Mouse (Mus musculus) regulatory T cell (primary cell): ENCODE results near the gene Slc9a8.
"Not testable (repeated sequence)": the region's sequence is repeated elsewhere in the genome, so short reads cannot be mapped to it uniquely, and the experiment has no call there.

ENCODE experiments used
- in situ Hi-C: fragments of 300-600 bp; cut with MboI, MseI; formaldehyde crosslinking; loops from one replicate; pipeline ENCODE4 v1.15.1; 2025; ENCODE audit warnings: high pct_unique_total_duplicates

Slc9a8 gene

DNA sequence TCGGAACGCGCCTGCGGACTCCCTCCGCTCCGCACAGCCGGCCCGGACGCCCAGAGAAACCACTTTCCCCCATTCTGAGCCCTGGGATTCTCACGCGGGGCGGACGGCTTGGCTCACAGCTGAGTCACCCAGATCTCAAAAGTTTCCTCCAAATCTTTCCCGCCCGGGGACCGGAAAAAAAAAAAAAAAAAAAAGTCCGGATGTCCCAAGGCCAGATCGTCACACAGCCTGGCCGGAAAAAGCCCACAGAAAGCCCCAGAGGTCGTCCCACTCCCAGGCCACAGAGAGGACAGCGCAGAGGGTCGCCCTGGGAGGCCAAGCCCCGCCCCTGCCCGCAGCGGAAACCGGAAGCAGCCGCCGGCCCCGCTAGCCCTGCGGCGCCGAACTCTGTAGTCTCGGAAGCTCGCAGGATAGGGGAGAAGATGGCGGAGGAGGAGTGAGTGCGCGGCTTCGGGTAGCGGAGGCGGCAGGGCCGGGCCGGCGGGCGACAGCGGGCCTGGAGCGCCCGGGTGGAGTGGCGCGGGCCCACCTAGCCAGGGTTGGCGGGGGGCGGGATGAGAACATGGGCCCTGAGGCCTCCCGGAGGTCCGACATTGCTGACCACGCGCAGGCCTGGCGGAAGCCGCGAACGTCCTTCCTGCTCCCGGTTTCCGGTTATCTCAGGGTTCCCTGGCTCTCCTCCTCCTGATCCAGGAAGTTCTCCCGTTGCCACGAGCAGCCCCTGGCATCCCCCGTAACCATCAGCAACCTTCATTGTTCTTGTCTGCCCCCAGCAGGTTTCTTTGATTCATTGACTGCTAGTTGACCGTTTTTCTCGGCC, at the start of gene Slc9a8:
Gene Slc9a8 (plus strand): TSS at position 383 of the 820 bp plus-strand sequence.
- in situ Hi-C loops: loop anchor here (5.0 kb wide), 1 partner anchor 79 kb away; no protein-coding TSS in a partner anchor

DNA sequence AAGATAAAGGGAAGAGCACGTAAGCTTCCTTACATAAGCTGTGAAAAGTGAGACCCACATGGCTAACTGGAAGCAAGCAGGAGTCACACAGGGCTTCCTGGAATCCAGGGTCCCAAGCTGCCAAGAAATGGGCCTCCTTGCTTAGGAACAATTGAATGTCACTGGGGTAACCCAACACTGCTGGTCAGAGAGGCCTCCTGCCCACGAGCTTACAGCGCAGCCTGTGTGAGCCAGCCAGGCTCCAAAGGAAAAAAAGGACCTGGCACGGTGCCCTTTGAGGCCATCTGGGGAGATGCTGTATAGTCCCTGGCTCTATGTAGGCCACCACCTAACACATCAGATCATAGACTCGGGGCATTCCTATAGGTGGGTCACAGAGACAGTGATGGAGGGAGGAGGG, 48.2 kb upstream of the Slc9a8 start:
- in situ Hi-C loops: no loop called here

DNA sequence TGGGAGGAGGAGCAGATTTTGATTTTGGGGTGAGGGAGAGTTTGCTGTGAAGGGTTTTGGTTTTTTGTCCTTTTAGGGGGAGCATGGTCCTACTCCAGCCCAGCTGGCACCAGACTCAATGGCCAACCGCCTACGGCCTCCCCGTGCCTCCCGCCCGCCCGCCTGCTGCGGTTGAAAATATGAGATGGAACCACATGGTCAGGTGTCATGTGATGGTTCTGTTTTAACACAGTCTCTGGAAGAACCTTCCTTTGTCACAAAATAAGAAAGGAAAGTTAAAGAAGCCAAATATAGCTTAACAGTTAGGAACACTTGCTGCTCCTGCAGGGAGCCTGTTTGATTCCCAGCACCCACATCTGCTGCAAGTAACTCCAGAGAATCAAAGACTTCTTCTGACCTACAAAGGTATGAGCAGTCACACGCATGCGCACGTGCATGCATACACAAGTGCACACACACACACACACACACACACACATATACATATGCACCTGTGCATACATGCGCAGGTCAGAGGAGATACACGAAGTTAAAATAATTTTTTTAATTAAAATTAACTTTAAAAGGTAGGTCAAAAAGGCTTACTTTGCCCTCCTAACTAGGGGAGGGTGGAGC, 47.2 kb upstream of the Slc9a8 start:
- in situ Hi-C loops: no loop called here

DNA sequence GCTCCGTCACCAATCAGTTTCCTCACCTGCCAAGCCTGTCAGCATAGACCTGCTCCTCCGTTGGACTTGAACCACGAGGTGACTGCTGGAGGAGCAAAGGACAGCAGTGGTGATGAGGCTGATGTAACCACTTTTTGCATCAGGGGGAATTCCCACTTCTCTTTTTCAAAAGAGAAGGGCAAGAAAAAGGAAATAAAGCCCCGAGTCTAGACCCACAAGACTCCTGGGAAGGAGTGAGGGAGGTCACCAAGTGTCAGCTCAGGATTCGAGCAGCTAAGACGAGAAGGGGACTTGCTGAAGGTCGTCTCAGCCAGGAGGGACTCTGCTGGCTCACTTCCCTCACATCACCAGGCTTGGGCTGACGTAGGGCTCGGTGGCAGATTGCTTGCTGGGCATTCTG, 46.4 kb upstream of the Slc9a8 start:
- in situ Hi-C loops: no loop called here

DNA sequence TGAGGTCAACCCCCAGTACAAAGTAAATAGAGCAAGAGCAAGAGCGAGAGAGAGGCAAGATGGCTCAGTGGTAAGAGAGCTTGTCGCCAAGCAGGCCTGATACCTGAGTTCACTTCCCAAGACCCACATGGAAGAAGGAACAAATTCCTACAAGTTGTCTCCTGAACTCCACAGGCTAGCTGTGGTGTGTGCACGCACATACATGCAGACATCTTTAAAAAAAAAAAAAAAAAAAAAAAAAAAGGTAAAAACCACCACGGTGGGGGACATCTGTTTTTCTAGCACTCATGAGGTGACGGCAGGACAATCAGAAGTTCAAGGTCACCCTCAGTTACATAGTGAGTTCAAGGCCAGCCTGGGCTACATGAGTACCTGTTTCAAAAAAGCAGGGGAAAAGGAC, 45.8 kb upstream of the Slc9a8 start:
- in situ Hi-C loops: no loop called here

DNA sequence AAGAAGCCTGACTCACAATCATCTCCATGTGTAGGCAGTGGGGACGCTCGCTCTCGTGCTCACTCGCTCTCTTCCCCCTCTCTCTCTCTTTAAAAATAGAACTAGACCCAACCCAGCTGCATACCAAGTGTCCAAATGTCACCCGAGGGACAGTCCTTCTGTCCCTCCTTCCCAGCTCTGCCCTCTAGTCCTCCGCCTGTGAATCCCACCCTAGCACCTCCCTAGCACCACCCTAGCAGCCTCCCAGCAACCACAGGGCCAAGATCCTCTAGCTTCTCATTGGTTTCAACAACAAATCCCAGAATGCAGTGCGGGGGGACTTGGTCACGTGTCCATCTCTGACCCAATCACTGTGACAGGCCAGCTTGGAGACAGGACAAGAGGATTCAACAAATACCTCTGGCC, 45.4 kb upstream of the Slc9a8 start:
- in situ Hi-C loops: no loop called here

DNA sequence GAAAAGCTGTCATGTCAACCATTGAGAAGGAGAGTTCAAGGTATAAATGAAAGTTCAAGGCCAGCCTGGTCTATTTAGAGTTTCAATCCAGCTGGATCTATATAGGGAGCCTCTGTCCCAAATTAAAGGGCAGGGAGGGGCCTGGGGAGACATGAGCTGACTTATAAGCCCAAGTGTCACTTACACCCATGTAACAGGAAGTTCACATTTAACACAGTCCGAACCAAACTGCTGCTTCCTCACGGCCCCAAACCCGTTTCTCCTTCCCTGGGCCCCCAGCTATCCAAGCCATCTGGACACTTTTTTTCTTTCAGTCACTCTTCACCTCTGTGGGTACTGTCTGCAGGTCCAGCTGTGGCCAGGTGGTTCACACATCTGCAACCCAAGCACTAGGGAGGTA, 43.8 kb upstream of the Slc9a8 start:
- in situ Hi-C loops: no loop called here

DNA sequence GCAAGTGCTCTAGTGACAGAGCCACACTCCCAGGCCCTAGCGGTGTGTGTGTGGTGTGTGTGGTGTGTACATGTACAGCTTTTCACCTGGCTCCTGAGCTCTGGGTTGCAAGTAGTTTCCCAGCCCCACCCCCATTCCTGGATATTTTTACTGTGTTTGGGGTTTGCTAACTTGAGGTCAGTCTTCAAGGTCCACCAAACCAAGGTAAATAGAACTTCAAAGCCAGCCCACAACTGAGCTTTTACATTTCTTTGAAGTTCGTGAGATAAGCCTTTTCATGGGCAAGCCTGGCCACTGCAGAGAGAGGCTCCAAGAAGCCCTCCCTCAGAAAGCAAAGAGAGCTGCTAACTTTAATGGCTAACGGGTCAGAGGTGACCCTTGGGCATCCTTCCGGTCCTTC, 42.5 kb upstream of the Slc9a8 start:
- in situ Hi-C loops: no loop called here

DNA sequence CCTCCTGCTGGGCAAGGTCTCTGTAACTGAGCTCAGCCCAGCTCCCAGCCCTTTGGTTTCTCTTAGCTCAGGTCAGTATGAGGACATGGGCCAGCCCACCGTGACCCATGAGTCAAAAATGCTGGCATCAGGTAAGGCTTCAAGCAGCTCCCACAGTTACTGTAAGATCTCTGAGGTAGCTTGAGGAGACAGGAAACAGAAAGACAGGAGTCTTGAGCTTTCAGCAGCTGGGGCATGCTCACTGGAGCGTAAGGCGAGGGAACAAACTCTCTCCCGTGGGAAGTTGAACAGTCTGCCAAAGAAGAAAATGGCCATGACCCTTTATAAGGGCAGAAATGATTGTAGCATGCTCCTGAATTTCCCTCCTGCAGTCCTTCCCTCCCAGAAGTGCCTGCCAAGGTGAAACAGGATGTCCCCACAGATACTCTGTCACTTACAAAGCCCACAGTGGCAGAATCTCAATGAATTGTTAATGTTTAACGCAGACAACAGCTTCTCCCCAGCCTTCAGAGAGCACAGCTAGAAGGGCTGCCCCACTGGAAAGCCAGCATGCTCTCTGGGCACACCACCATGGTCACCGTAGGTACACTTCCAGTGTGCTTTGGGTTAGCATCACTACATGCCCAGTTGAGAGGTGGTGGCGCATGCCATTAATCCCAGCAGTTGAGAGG, 40.8 kb upstream of the Slc9a8 start:
- in situ Hi-C loops: no loop called here

DNA sequence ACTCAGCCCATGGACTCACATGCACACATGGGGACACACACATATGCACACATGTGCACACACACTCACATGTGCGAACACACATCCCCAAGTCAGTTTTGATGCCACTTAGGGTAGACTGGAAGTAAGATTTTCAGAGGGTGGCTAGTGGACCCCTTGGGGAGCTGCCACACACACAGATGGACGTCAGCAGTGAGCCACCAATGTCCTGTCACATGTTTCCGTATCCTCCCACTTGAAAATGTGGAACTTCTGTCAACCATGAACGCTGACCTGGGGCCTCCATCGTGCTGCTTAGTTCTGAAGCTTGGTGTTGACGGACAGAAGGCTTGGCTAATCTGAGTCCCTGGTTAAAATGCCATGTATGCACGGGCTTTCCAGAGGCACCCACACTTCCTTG, 39.9 kb upstream of the Slc9a8 start:
- in situ Hi-C loops: no loop called here

DNA sequence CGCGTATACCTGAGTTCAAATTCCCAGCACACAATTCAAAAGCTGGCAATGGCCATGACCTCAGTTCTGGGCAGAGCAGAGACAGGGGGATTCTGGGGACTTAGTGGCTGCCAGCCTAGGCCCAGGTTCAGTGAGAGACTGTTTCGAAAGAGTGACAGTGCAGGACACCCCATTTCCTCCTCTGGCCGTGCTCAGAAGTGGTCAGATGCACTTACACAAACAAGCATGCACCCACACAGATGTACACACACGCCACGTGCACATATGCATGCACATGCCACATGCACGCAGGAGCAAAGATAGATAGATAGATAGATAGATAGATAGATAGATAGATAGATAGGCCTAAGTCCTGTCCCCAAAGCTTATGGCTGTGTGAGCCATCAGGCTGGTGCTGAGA, 39.1 kb upstream of the Slc9a8 start:
- in situ Hi-C loops: no loop called here

DNA sequence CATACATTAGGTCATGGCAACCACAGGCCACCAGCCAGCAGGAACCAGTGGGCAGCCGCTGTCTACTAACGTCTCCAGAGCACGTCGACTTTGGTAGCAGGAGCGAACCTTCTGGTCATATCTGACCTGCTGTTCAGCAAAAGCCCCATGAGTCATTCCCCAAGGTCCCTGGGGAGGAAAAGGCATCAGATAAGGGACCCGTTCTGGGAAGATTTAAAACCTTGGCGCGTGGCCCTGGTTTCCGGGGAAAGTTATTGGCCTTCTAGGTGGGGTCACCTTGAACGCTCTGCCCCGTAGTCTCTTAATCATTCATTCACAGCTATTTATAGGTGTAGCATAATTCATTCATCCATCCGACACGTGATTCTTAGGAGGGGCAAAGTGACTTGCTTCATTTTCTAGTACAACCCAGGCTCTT, 37.8 kb upstream of the Slc9a8 start:
- in situ Hi-C loops: no loop called here

DNA sequence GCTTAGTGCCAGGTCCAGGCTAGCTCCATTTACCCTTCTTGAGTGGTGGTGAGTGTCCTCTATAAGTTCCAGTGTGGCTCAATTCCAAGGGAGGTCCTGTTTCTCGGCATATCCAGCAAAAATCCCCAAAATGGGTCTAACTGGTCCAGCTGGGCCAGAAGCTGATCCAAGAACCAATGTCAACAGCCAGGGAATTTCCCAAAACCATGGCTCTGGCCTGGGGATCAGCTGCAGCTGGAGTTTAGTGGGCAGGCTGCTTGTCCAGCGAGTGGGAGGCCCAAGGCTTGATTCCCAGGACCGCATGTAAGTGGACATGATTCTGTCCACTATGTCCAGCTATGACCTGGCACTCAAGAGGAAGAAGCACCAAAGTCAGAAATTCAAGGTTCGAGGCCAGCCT, 35.1 kb upstream of the Slc9a8 start:
- in situ Hi-C loops: no loop called here

DNA sequence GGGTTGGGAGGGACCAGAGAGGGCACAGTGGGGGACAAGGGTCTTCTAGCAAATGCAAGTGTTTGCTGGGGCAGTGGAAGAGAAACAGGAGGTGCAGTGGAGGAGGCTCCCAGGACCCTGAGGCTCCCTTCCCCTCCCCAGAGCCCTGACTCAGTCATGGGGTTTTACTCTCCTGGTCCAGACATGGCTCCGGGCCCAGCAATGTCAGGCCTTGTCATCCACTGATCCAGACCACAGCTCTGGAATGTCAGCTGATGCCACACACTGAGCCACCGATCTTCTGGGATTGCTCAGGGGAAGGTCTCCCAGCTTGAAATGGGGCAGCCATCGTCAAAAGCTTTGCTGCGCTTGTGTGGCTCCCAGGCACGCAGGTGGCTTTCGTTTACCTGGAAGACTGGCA, 34.5 kb upstream of the Slc9a8 start:
- in situ Hi-C loops: no loop called here

DNA sequence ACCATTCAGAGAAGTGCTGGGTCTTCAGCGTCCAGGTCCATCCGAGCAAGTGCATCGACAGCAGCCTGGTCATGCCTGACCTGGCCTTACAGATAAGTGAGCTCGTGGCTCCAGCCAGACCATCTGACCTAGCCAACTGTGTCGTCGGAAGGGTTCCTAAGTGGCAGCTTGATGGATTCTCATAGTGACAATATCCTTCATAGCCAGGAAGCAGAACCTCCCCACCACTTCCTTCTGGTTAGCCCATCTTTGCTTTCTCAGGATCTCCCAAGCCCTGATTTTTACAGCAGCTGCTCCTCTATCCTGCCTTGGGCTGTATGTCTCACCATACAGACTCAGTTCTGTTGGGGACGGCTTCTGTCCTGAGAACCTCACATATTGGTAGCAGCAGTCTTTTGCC, 27.1 kb upstream of the Slc9a8 start:
- in situ Hi-C loops: no loop called here

DNA sequence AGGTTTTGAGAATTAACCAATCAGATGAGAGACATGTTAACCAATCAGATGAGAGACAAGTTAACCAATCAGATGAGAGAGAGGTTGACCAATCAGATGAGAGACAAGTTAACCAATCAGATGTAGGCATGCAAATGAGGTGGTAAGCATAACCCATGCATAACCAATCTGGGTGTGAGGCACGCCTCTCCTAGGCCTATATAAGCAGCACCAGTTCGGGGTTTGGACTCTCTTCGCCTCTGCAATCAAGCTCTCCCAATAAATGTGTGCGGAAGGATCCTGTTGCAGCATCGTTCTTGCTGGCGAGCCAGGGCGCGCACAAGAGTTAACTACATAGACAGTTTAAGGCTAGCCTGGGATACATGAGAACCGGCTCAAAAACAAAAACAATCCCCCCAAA, 25.1 kb upstream of the Slc9a8 start:
- in situ Hi-C loops: not testable (repeated sequence)

DNA sequence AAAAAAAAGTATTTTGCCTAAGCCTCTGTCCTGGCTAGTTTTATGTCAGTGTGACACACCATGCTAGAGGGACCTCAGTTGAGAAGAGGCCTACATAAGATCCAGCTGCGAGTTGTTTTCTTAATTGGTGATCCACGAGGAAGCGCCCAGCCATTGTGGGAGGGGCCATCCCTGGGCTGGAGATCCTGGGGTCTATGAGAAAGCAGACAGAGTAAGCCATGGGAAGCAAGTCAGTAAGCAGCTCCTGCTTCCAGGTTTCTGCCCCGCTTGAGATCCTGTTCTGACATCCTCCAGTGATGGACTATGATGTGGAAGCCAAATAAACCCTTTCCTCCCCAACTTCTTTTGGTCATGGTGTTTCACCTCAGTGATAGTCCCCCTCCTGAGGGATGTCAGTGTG, 22.5 kb upstream of the Slc9a8 start:
- in situ Hi-C loops: no loop called here

DNA sequence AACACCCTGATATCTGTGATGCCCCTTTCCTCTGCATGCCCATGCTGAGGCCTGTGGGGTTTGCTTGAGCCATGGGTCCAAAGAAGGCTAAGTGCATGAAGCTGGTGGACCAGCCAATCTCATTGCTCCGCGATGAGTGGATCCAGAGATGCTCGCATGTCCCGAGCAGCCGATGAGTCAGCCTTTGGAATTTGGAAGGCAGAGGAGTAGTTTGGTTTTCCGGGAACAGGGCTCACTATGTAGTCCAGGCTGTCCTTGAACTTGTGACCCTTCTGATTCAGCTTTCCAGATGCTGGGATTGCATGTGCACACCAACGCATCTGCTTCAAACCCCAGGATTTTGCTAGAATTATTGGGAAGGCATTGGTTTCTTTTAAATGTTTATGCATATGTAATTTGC, 21.9 kb upstream of the Slc9a8 start:
- in situ Hi-C loops: no loop called here

DNA sequence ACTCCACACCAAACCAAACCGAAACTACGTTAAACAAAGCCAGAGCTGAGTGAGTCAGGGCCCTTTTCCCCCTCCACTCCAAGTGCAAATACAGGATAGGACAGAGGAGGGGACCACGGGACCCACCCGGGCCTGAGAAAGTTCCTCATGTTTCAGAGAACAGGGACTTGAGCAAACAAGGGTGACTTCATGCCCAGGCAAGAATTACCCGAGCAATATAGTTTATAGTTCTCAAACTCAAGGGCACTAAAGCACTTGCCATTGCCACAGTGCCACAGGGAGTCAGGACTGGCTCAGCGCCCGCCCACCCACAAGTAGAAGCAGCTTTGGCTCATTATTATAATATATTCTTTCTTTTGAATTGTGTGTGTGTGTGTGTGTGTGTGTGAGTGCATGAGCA, 18.4 kb upstream of the Slc9a8 start:
- in situ Hi-C loops: no loop called here

DNA sequence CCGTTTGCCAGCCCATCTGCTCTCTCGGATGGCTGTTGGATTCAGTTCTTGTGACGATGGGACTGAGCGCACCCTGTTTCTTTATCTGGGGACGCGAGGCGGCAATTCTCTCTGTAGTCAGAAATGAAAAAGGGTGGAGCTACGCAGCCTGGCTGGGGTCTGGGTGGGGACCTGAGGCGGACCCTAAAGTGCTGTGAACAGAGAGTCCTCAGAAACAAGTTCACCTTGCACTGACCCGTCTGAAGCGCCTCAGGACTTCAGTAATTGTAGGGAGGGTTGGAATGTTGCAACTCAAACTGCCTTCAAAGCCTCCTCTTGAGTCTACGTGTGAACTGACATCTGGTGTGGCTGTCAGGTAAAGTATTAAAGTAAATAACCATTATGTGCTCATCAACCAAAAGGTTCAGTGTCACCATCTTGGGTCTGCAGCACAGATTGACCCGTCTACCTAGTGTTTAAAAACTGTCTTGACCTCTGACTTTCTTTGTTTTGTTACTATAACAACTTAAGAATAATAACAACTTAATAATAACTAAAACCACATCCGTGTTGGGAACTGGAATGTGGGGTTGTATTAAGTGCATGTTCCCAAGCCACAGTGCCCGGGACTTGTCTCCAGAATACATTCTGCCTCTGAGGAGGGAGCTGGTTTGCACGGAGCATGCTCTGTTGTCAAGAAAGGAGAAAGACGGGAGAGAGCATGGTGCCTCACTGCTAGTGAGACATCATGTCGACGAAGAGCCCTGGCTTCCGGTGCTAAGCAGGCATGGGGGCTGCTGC, 16.2 kb upstream of the Slc9a8 start:
- in situ Hi-C loops: no loop called here

DNA sequence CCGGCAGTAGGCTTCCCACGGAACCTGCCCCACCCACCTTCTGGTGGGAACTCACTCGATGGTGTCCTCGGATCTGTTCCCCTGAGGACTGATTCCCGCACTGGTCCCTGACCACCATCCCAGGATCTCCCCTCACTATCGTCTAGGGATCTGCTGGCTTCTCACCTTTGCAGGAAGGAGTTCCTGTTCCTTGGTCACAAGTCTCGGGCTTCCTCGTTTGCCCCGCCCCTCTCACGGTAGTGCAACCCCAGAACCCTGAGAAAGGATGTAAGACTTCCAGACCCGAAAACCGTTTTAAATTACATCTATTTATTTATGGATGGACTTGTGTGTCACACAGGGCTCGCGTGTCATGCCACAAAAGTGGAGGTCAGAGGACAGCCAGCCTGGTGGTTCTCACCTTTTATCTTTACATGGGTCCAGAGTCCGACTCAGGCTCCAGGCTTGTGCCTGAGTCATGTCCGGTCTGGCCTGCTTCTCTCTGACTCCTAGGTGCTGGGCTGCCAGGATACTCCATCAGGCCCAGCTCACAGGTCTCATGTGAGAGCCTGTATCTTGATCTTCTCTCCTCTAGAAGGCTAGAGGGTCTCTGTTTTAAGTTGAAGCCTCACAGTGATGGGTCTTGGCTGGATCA, 14.1 kb upstream of the Slc9a8 start:
- in situ Hi-C loops: no loop called here

DNA sequence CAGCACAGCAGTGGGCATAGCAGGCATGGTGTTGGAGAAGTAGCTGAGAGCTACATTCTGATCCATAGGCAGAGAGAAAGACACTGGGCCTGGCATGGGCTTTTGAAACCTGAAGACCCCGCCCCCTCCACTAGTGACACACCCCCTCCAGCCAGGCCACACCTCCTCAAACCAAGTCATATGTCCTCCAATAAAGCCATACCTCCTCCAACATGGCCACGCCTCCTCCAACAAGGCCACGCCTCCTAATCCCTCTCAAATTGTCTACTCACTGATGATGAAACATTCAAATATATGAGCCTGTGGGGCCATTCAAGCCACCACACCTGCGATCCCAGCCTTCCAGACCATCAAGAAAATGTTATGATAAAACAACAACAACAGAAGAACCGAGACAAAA, 7.1 kb upstream of the Slc9a8 start:
- in situ Hi-C loops: no loop called here
